Mouse (Mus musculus): ENCODE data around the gene Zfp362.

- TF ChIP-seq CTCF (conservative IDR thresholded peaks at IDR 0.05; ENCODE audit: insufficient read depth, insufficient read length, low read depth, low read length) (no peak), POLR2A (IDR thresholded peaks at IDR 0.05; ENCODE audit: low read depth, low read length) (no peak)
Observed at GRCm38 (mm10) chr4:128855613-128856040, 49.8 kb upstream of the Zfp362 start.
